Mouse (Mus musculus) liver, postnatal 0 days (tissue): ENCODE results near the gene Bnip1. TPM values are rescaled to one million over a fixed set of nuclear protein-coding genes. Genes with fewer than 3 reads are reported as not detected.

ENCODE experiments used
- ATAC-seq: fragments of 200-750 bp; cut with Nextera tagmentation; 2 replicates; pipeline ENCODE4 v1.8.0; 2017; ENCODE audit warnings: mild to moderate bottlenecking, moderate library complexity
- DNase-seq: peaks from one replicate; pipeline ENCODE4 v3.0.0-alpha.2; 2016
- H3K27ac ChIP-seq: fragments of 300-500 bp; sonication (generic); 2 replicates; pipeline ENCODE4 v1.5.1; 2014; ENCODE audit warnings: antibody characterized with exemption, moderate library complexity, mild to moderate bottlenecking, low read depth
- H3K27me3 ChIP-seq: fragments of 300-500 bp; sonication (generic); 2 replicates; pipeline ENCODE4 v1.6.1; 2014; ENCODE audit warnings: low read length, control low read depth, mixed read lengths; ENCODE audit not compliant: insufficient read depth
- H3K36me3 ChIP-seq: fragments of 300-500 bp; sonication (generic); replicated peaks from 2 replicates; pipeline ENCODE4 v1.6.1; 2014; ENCODE audit warnings: mild to moderate bottlenecking, control low read depth, low read length, moderate library complexity, mixed read lengths; ENCODE audit not compliant: insufficient read depth
- H3K4me1 ChIP-seq: fragments of 300-500 bp; sonication (generic); 2 replicates; pipeline ENCODE4 v1.6.1; 2014; ENCODE audit warnings: antibody characterized with exemption, mild to moderate bottlenecking, control low read depth; ENCODE audit not compliant: insufficient read depth
- H3K4me2 ChIP-seq: fragments of 300-500 bp; sonication (generic); 2 replicates; pipeline ENCODE4 v1.6.1; 2014; ENCODE audit warnings: low read depth, mild to moderate bottlenecking, low read length, moderate library complexity, mixed read lengths
- H3K4me3 ChIP-seq: fragments of 300-500 bp; sonication (generic); 2 replicates; pipeline ENCODE4 v1.5.1; 2014; ENCODE audit warnings: low read depth, low read length
- H3K9ac ChIP-seq: fragments of 300-500 bp; sonication (generic); replicated peaks from 2 replicates; pipeline ENCODE4 v1.6.1; 2014; ENCODE audit warnings: mild to moderate bottlenecking, moderate library complexity
- H3K9me3 ChIP-seq: fragments of 300-500 bp; sonication (generic); 2 replicates; pipeline ENCODE4 v1.6.1; 2016; ENCODE audit warnings: mild to moderate bottlenecking, control low read depth, low read length, mixed read lengths
- CTCF ChIP-seq: sonication (generic); IDR thresholded peaks from 2 replicates; pipeline ENCODE4 v1.5.1; 2016; ENCODE audit warnings: antibody characterized with exemption, low read depth
- EP300 ChIP-seq: IDR thresholded peaks from 2 replicates; pipeline ENCODE4 v1.6.1; 2016; ENCODE audit warnings: antibody characterized with exemption, low read depth, mild to moderate bottlenecking
- WGBS: fragments of 180-500 bp; shearing (Covaris S2); extraction: QIAGEN DNeasy Blood & Tissue Kit; methylation state at CpG from one replicate; pipeline ENCODE4 v1.1.7; 2014; ENCODE audit not compliant: insufficient replicate concordance; 5-methylcytosine and 5-hydroxymethylcytosine counted together
- polyA plus RNA-seq: library from polyadenylated mRNA; unstranded; fragments of >200 nt; fragmentation: Nextera tagmentation; extraction: Ambion mirVana; gene quantifications from 2 replicates; pipeline ENCODE4 v1.2.1, GENCODE M21; 2015

The Bnip1 gene
- polyA plus RNA-seq, 1 experiment from 2014 or later: 19.7 TPM

- H3K27ac ChIP-seq: no peak overlapping the region
- no peaks in the 10 kb centered on the region for H3K9me3 ChIP-seq
- no peaks in the 10 kb centered on the region for H3K4me1 ChIP-seq
- DNase-seq (no peak), ATAC-seq (no peak)
- H3K27me3 ChIP-seq: no peaks in the 10 kb centered on the region
- no peak overlapping the region for H3K4me3 ChIP-seq
- H3K36me3 ChIP-seq: peaks cover 46% of the 10 kb centered on the region
- TF ChIP-seq EP300 (no peak), CTCF (no peak)
- no peak overlapping the region for H3K4me2 ChIP-seq
- H3K9ac ChIP-seq: no peak overlapping the region
- WGBS: 75% methylated on average over 7 of the region's 7 CpGs
Measured at GRCm38 (mm10) chr17:26791580-26791979, 10.7 kb downstream of the Bnip1 start.

- Histone ChIP-seq H3K9ac (no peak overlapping the region), H3K36me3 (peaks cover 41% of the 10 kb centered on the region), H3K9me3 (no peaks in the 10 kb centered on the region), H3K4me3 (no peak overlapping the region), H3K4me1 (no peaks in the 10 kb centered on the region), H3K27ac (no peak overlapping the region), H3K27me3 (no peaks in the 10 kb centered on the region), H3K4me2 (no peak overlapping the region)
- 92% methylated on average over 15 of the region's 15 CpGs for WGBS
- ATAC-seq: no peak
- no peak for DNase-seq
- TF ChIP-seq CTCF (no peak), EP300 (no peak)
Measured at GRCm38 (mm10) chr17:26792096-26792495, 11.2 kb downstream of the Bnip1 start.

GRCm38 (mm10) chr17:26793068-26793765 is 12.4 kb downstream of the Bnip1 start:
- DNase-seq: no peak
- no peak for TF ChIP-seq EP300
- no peak for TF ChIP-seq CTCF
- H3K36me3 ChIP-seq: peaks cover 37% of the 10 kb centered on the region
- WGBS: 59% methylated on average over 4 of the region's 5 CpGs
- no peak overlapping the region for H3K4me3 ChIP-seq
- ATAC-seq: no peak
- H3K4me2 ChIP-seq: no peak overlapping the region
- H3K27ac ChIP-seq: no peak overlapping the region
- no peaks in the 10 kb centered on the region for H3K4me1 ChIP-seq
- H3K9ac ChIP-seq: no peak overlapping the region
- H3K27me3 ChIP-seq: no peaks in the 10 kb centered on the region
- no peaks in the 10 kb centered on the region for H3K9me3 ChIP-seq

- Histone ChIP-seq H3K4me2 (no peak overlapping the region), H3K4me1 (no peaks in the 10 kb centered on the region), H3K4me3 (no peak overlapping the region), H3K9me3 (no peaks in the 10 kb centered on the region), H3K36me3 (peaks cover 26% of the 10 kb centered on the region), H3K9ac (no peak overlapping the region), H3K27me3 (no peaks in the 10 kb centered on the region), H3K27ac (no peak overlapping the region)
- WGBS: 20% methylated on average over 3 of the region's 3 CpGs
- peak; percentile 64 for DNase-seq
- no peak for ATAC-seq
- TF ChIP-seq EP300: no peak
- TF ChIP-seq CTCF: peak; percentile 86
Measured at GRCm38 (mm10) chr17:26794744-26795143, 13.9 kb downstream of the Bnip1 start.

- WGBS: 64% methylated on average over 6 of the region's 7 CpGs
- Histone ChIP-seq H3K36me3 (peaks cover 20% of the 10 kb centered on the region), H3K27ac (no peak overlapping the region), H3K4me2 (no peak overlapping the region), H3K27me3 (no peaks in the 10 kb centered on the region), H3K9ac (no peak overlapping the region), H3K4me3 (no peak overlapping the region), H3K9me3 (no peaks in the 10 kb centered on the region), H3K4me1 (no peaks in the 10 kb centered on the region)
- DNase-seq (no peak), ATAC-seq (no peak)
- TF ChIP-seq EP300 (no peak), CTCF (no peak)
Measured at GRCm38 (mm10) chr17:26795386-26795785, 14.5 kb downstream of the Bnip1 start.

GRCm38 (mm10) chr17:26797379-26798128 is 16.7 kb downstream of the Bnip1 start:
- Histone ChIP-seq H3K27me3 (no peaks in the 10 kb centered on the region), H3K4me2 (no peak overlapping the region), H3K4me3 (no peak overlapping the region), H3K36me3 (no peaks in the 10 kb centered on the region; the same call in 1 of the 2 replicates), H3K4me1 (no peaks in the 10 kb centered on the region), H3K9me3 (no peaks in the 10 kb centered on the region), H3K27ac (no peak overlapping the region), H3K9ac (no peak overlapping the region)
- no peak for ATAC-seq
- 70% methylated on average over 6 of the region's 6 CpGs for WGBS
- no peak for DNase-seq
- TF ChIP-seq EP300 (no peak), CTCF (no peak)
